Comparison of ENCODE assay signal across 11 mouse cellular contexts in genomic region chr3:138240411-138240810, GRCm38 (mm10). TPM values are rescaled to one million over a fixed set of nuclear protein-coding genes. Genes with fewer than 3 reads are reported as not detected.
DNase-seq lines count a peak whose midpoint lies in the region; ATAC-seq lines count a peak whose summit lies in the region.
"Had no signal": no experiment of that assay in that cellular context is flagged by ENCODE, and none has a peak within 500 bp of the region (broad histone marks: within the 10 kb centered on the region; RNA-seq: fewer than 3 reads in every experiment).

No protein-coding gene starts in this region.

- H3K4me2 ChIP-seq in embryonic facial prominence, embryonic 11.5 days (ENCODE audit: low read depth, low read length): no peak overlapping the region
- H3K4me2 ChIP-seq: liver, embryonic 15.5 days had no signal

- H3K27me3 ChIP-seq in embryonic facial prominence, embryonic 11.5 days (ENCODE audit: control insufficient read depth, insufficient read depth, low read length): no peaks in the 10 kb centered on the region
- no peaks in the 10 kb centered on the region for H3K27me3 ChIP-seq in embryonic facial prominence, embryonic 10.5 days (replicated peaks; ENCODE audit: low read depth, poor library complexity, severe bottlenecking)
- H3K27me3 ChIP-seq: liver, embryonic 15.5 days had no signal

- H3K27ac ChIP-seq in embryonic facial prominence, embryonic 11.5 days (replicated peaks; ENCODE audit: low read depth, low read length): no peak overlapping the region
- H3K27ac ChIP-seq in embryonic facial prominence, embryonic 10.5 days (replicated peaks): no peak overlapping the region
- H3K27ac ChIP-seq: liver, embryonic 15.5 days had no signal

- H3K9me3 ChIP-seq in embryonic facial prominence, embryonic 11.5 days (replicated peaks; ENCODE audit: control insufficient read depth, low read length): no peaks in the 10 kb centered on the region
- H3K9me3 ChIP-seq in embryonic facial prominence, embryonic 10.5 days: no peaks in the 10 kb centered on the region
- H3K9me3 ChIP-seq: liver, embryonic 15.5 days had no signal

- ATAC-seq in embryonic facial prominence, embryonic 11.5 days (replicated peaks; ENCODE audit: insufficient number of reproducible peaks, low FRiP score, low TSS enrichment, low read depth): no peak

- no peaks in the 10 kb centered on the region for H3K36me3 ChIP-seq in embryonic facial prominence, embryonic 11.5 days (replicated peaks; ENCODE audit: control insufficient read depth, insufficient read depth, low read depth, low read length)
- no peaks in the 10 kb centered on the region for H3K36me3 ChIP-seq in embryonic facial prominence, embryonic 10.5 days (replicated peaks)
- H3K36me3 ChIP-seq: liver, embryonic 15.5 days had no signal

- H3K4me1 ChIP-seq in embryonic facial prominence, embryonic 11.5 days (ENCODE audit: control insufficient read depth, insufficient read depth, low read length): no peaks in the 10 kb centered on the region
- peaks cover 3% of the 10 kb centered on the region; the same call in 1 of the 2 replicates for H3K4me1 ChIP-seq in embryonic facial prominence, embryonic 10.5 days
- H3K4me1 ChIP-seq: liver, embryonic 15.5 days had no signal

- H3K9ac ChIP-seq in embryonic facial prominence, embryonic 11.5 days (replicated peaks; ENCODE audit: low read length): no peak overlapping the region
- H3K9ac ChIP-seq: liver, embryonic 15.5 days had no signal

- 84% methylated on average over 3 of the region's 3 CpGs for WGBS in embryonic facial prominence, embryonic 11.5 days
- WGBS in embryonic facial prominence, embryonic 10.5 days: 92% methylated on average over 3 of the region's 3 CpGs

- H3K4me3 ChIP-seq in embryonic facial prominence, embryonic 11.5 days (ENCODE audit: low read depth, low read length): no peak overlapping the region
- H3K4me3 ChIP-seq in embryonic facial prominence, embryonic 10.5 days: no peak overlapping the region
- H3K4me3 ChIP-seq: liver, embryonic 15.5 days had no signal

- DNase-seq in embryonic facial prominence, embryonic 11.5 days (ENCODE audit: low spot score): peak; percentile 35
- DNase-seq in embryonic facial prominence, embryonic 10.5 days (ENCODE audit: low spot score): no peak
- peak; percentile 32 for DNase-seq in kidney, postnatal 14 days
- no peak for DNase-seq in kidney, postnatal 25 days
- DNase-seq in A20 (ENCODE audit: low read depth, low spot score): peak; percentile 39
- peak; percentile 16 for DNase-seq in embryo, embryonic 11.5 days (ENCODE audit: low read depth, low spot score)
- DNase-seq in thymus, postnatal 4 days: no peak
- no peak for DNase-seq in frontal cortex, postnatal 10 days (ENCODE audit: low spot score in 2 of 2)
- DNase-seq: cerebellum, adult 2 months; gastrocnemius, postnatal 25 days had no signal

RNA-seq across cellular contexts. Expression of gene Adh1, which starts 20.4 kb away (rescaled TPM):
- 0.39 TPM in 1 of 2 replicates, not detected in the other for polyA plus RNA-seq in embryonic facial prominence, embryonic 11.5 days (2014; fragmentation: Nextera tagmentation; extraction: Ambion mirVana)
- not detected in 2 replicates for polyA plus RNA-seq in embryonic facial prominence, embryonic 10.5 days (2016; fragmentation: Nextera tagmentation; extraction: Ambion mirVana)

RNA-seq across cellular contexts. Expression of gene Adh7, which starts 22.9 kb away (rescaled TPM):
- polyA plus RNA-seq in embryonic facial prominence, embryonic 11.5 days (2014; fragmentation: Nextera tagmentation; extraction: Ambion mirVana): not detected in 2 replicates
- polyA plus RNA-seq in embryonic facial prominence, embryonic 10.5 days (2016; fragmentation: Nextera tagmentation; extraction: Ambion mirVana): not detected in 2 replicates
- polyA plus RNA-seq: cerebellum, adult 2 months had no signal

RNA-seq across cellular contexts. Expression of gene 4930579F01Rik, which starts 46.8 kb away (rescaled TPM):
- not detected in 2 replicates for polyA plus RNA-seq in embryonic facial prominence, embryonic 11.5 days (2014; fragmentation: Nextera tagmentation; extraction: Ambion mirVana)
- polyA plus RNA-seq in embryonic facial prominence, embryonic 10.5 days (2016; fragmentation: Nextera tagmentation; extraction: Ambion mirVana): not detected in 2 replicates
- polyA plus RNA-seq: cerebellum, adult 2 months; liver, embryonic 15.5 days had no signal

Comparison
In these comparisons a context has a peak if more than half of its experiments do, and no peak if none do; other contexts are left out.
1. DNase-seq: peak in embryonic facial prominence, embryonic 11.5 days (single experiment), kidney, postnatal 14 days (single experiment), A20 (single experiment) and embryo, embryonic 11.5 days (single experiment); none in embryonic facial prominence, embryonic 10.5 days (single experiment), kidney, postnatal 25 days (0 of 2), thymus, postnatal 4 days (single experiment) and frontal cortex, postnatal 10 days (0 of 2).